Mouse (Mus musculus): ENCODE measurements around the gene Adk.

The Adk gene

DNA sequence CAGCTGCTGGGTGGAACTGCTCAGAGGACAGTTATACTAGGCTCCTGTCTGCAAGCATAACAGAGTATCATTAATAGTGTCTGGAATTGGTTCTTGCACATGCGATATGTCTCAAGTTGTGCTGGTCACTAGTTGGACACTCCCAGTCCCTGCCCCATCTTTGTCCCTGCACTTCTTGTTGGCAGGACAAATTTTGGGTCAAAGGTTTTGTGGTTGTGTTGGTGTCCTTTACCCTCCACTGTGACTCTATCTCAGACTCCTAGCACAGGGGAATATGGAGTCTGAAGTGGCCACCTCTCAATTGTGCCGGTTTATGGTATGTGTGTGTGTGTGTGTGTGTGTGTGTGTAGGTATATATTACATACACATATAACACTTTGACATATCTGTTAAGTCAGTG, 225.9 kb downstream of the Adk start:
- DNase-seq, result no peak

GRCm38 (mm10) chr14:21278907-21279535, 226.6 kb downstream of the Adk start:
- no peak for DNase-seq

- DNase-seq, result no peak
Observed at GRCm38 (mm10) chr14:21280451-21280850, 228.1 kb downstream of the Adk start.

- no peak for DNase-seq
Observed at GRCm38 (mm10) chr14:21281506-21281905, 229.1 kb downstream of the Adk start.

DNA sequence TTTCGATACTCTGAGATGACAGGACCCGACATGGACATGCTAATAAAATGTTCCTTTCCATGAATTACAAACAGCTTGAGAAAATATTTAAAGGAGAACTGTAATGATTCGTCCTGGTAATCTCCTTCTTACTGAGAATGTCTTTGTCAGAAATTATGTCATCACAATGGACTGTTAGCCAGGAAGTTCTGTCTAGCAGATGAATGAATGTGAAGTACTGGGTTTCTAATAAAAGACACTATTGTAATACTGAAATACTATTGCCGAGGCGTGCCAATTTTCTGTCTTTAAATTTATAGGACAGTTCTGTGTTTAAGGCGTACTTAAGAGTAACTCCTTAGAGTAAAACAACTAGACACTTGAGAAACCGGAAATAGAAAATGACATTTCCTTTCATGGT, 231.7 kb downstream of the Adk start:
- no peak for DNase-seq

- no peak for DNase-seq
Observed at GRCm38 (mm10) chr14:21284847-21285246, 232.5 kb downstream of the Adk start.

GRCm38 (mm10) chr14:21286274-21286673, 233.9 kb downstream of the Adk start:
- no peak for DNase-seq

GRCm38 (mm10) chr14:21287726-21288442, 235.5 kb downstream of the Adk start:
- DNase-seq, result no peak

DNA sequence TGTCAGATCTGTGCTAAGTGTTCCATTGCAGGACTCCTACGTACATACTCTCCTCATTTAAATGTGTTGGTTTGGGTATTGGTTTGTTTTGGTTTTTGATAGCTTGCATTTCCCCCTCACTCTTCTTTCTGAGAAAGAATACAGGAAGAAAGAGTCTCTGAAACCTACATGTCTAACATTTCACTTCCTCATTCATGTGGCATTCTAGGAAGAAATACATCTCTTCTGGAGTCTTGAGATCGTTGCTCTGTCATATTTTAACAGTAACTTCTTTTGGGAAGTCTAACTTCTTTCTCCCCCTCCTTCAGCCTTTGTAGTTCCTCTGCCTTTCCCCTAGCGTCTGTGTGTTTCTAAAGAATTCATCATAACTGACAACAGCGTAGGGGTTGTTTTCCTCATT, 247.4 kb downstream of the Adk start:
- no peak for DNase-seq

DNA sequence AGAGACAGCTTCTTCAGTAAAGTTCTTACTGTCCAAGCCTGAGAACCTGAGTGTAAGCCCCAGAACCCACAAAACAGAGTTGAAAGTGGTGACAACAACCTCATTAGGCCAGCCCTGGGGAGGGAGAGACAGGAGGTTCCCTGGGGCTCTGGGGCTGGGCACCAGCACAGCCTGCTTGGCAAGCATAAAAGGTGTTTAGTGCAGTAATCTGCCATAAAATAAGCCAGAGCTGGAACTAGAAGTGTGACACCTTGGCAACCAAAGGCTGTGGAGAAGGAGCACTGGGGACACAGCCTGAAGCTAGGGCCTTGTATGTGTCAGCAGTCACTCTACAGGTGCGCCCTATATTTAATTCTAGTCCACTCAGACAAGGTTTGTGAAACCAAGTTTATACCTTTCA, 252.4 kb downstream of the Adk start:
- no peak for DNase-seq

DNA sequence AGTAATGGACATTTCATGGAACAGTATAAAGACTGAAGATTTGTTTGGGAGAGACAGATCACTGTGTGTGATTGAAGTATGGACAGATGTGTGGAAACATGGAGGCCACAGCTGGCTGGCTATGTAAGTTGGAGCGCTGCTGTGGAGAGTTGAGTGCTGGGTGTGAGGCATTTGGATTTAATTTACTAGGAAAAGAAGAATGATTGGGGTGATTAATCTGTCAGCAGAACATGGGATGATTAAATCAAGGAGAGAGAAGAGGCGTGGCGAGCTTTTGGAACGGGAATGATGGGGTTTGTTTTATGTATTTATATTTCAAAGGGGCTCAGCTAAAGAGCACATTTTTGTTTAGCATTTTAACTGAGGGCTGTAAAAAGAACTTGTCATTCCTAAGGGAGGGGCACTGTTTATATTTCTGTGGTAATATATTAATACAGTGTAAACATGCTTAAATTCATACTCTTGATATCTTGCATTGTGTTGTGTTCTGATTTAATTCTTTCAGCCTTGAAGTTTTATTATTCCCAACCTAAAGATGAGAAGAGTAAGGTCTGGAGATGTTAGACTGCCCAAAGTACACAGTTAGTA, 256.1 kb downstream of the Adk start:
- no peak for DNase-seq

GRCm38 (mm10) chr14:21310530-21310929, 258.2 kb downstream of the Adk start:
- DNase-seq, result peak; percentile 67

DNA sequence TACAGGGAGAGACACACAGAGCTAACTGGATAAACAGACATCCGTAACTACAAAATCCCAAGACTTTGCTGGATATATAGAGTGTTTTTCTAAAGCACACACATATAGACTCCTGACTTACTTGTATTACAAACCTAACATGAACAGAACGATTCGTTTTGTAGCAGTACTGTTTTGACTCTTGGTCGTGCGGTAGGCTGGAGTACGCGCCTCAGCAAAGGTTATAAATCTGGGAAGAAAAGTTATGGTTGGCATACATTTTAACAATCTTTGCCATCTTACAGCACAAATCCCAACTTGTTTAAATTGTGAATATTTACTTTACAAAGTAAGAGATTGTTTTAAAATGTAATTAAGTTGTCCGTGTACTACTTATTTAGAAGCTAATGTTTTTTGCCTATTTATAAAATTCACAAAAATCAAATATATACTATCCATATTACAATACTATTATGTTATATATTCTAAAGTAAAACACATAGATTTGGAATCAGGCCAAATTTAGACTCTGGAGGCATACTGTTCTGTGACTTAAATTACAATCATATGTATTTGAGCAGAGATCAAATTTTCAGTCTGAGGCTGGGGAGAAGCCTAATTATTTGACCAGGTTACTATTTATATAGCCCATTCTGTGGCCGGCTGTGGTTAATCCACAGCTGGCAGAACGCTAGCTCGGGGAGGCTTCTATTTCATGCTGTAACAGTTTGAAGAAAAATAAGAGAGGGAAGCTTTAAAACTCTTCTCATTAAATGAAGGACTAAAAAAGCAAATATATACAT, 261.4 kb downstream of the Adk start:
- DNase-seq, result no peak

GRCm38 (mm10) chr14:21314466-21314865, 262.1 kb downstream of the Adk start:
- DNase-seq, result no peak

- no peak for DNase-seq
Observed at GRCm38 (mm10) chr14:21334826-21335225, 282.5 kb downstream of the Adk start.

- DNase-seq, result no peak
Observed at GRCm38 (mm10) chr14:21335691-21336314, 283.4 kb downstream of the Adk start.

GRCm38 (mm10) chr14:21337948-21338347, 285.6 kb downstream of the Adk start:
- DNase-seq, result no peak

- DNase-seq, result no peak
Observed at GRCm38 (mm10) chr14:21341195-21341594, 288.8 kb downstream of the Adk start.

DNA sequence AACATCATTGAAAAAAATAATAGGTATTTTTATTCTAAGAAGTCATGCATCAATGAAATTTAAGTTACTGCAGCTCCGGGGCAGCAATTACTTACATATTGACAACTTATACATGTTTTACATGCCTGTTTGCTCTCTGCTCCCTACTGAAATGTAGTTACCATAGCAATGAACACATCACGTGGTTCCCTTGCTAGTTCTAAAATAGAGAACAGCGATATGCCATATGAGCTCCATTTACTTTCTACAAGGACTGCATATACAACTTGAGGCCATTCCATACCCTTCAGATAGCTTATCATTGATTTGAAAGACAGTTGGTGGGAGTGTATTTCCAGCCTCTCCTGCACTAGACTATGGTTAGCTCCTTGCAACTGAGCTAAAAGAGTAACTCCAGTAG, 290.6 kb downstream of the Adk start:
- DNase-seq, result no peak

- no peak for DNase-seq
Observed at GRCm38 (mm10) chr14:21344896-21345295, 292.5 kb downstream of the Adk start.

DNA sequence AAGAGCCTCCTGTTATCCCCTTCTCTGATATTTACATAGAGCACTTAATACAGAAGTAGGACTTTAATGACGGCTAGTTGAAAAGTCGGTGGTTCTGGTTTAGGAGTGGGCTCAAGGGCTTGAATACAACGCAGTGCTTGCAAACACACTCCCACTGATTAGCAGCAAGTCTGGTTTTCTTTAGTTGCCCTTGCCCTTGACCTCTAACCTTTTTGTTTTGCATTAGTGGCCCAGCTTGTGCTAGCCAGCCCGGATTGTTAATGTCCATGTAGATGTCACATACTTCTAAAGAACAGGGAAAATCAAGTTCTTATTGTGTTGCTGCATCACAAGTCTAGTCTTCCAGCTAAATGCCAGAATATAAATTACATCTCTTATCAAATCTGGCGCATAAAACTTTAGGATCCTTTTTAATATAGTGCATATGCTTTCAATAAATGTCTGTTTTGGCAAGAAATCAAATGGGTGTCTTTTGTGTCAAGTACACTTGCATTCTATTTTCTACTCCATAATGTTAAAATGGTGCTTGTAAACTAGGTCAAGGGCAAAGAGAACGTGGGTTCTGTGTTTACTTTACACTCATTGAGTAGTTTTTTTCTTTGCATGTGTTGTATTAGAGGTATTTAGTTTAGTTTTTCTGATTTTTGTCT, 296.4 kb downstream of the Adk start:
- DNase-seq, result no peak

GRCm38 (mm10) chr14:21351646-21352045, 299.3 kb downstream of the Adk start:
- no peak for DNase-seq

DNA sequence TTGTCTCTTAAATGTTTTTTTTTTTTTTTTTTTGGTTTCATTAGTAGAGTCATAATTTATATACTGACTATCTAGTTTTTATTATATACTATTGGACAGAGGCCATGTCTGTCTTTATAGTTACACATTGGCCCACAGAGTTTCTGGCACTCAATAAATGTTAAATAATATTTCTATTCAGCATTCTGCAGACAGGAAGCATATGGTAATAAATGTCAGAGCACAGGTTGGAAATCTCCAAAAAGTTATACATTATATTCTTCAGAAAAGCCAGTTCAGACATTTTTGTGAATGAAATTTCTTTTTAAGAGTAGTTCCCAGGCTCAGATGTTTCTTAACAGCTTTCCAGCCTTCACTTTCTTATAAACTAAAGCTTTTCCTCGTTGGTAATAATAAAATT, 303.9 kb downstream of the Adk start:
- no peak for DNase-seq

Data from right cerebral cortex, postnatal 14 days (tissue).